Mouse (Mus musculus) neural tube, embryonic 14.5 days (tissue): Measurements from ENCODE around the gene Ism1. TPM values are rescaled to one million over a fixed set of nuclear protein-coding genes. Genes with fewer than 3 reads are reported as not detected.

Experiments used
- polyA plus RNA-seq: library from polyadenylated mRNA; unstranded; fragments of >200 nt; fragmentation: Nextera tagmentation; extraction: Ambion mirVana; gene quantifications from 2 replicates; pipeline ENCODE4 v1.2.1, GENCODE M21; 2014

Gene Ism1
- polyA plus RNA-seq, 1 experiment from 2014 or later = 1.1 TPM

Other genes with a start within 250 kb of the Ism1 start
- 0.23 TPM in 1 of 2 replicates, not detected in the other for gene Sptlc3, start 184.3 kb upstream of the Ism1 start, polyA plus RNA-seq